Mouse (Mus musculus): ENCODE data around the gene Asb17.
"Not testable (repeated sequence)": the region's sequence is repeated elsewhere in the genome, so short reads cannot be mapped to it uniquely, and the experiment has no call there.

Asb17 gene

GRCm38 (mm10) chr3:153858350-153859001 is 14.5 kb downstream of the Asb17 start:
- POLR2A ChIA-PET: interaction anchor here in 1 of 4 experiments (0.6 kb wide), 1 partner anchor 67 kb away, joined by 3 read pairs; no protein-coding TSS in a partner anchor
- CTCF ChIA-PET: interaction anchor here in 1 of 4 experiments (1.3 kb wide), 1 partner anchor 23 kb away, joined by 3 read pairs; no protein-coding TSS in a partner anchor

DNA sequence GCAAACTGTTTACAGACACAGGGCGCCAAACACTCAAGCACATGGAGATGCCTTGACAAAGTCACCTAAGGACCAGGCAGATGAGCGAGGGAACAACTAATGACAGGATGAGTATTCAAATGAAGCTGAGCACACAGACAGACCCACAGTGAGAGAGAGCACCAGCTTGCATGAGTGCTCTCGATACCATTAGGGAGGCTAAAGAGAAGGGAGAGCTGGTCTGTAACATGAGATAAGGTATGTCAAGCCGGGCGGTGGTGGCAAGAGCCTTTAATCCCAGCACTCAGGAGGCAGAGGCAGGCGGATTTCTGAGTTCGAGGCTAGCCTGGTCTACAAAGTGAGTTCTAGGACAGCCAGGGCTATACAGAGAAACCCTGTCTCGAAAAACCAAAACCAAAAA is 16.4 kb downstream of the Asb17 start:
- POLR2A ChIA-PET: interaction anchor here in 1 of 4 experiments (0.6 kb wide), 2 partner anchors 51 to 77 kb away, joined by 4 to 8 read pairs; no protein-coding TSS in a partner anchor
- CTCF ChIA-PET: not testable (repeated sequence)

GRCm38 (mm10) chr3:153863816-153864215 is 19.8 kb downstream of the Asb17 start:
- CTCF ChIA-PET: no interaction called here
- POLR2A ChIA-PET: interaction anchor here in 1 of 4 experiments (0.6 kb wide), 1 partner anchor 13 kb away, joined by 3 read pairs; no protein-coding TSS in a partner anchor

GRCm38 (mm10) chr3:153864636-153865429 is 20.8 kb downstream of the Asb17 start:
- POLR2A ChIA-PET: interaction anchor here in 1 of 4 experiments (0.6 kb wide), 1 partner anchor 14 kb away, joined by 3 read pairs; no protein-coding TSS in a partner anchor
- CTCF ChIA-PET: no interaction called here

GRCm38 (mm10) chr3:153867149-153868136 is 23.4 kb downstream of the Asb17 start:
- CTCF ChIA-PET: interaction anchor here in 3 of 4 experiments (0.5 to 1.3 kb wide), 3 partner anchors 32 to 70 kb away, joined by 3 to 4 read pairs (median 3); no protein-coding TSS in a partner anchor
- POLR2A ChIA-PET: interaction anchor here in 1 of 4 experiments (0.5 to 1.4 kb wide), 2 partner anchors 41 to 59 kb away, joined by 3 to 4 read pairs; no protein-coding TSS in a partner anchor

GRCm38 (mm10) chr3:153871396-153871795 is 27.4 kb downstream of the Asb17 start:
- POLR2A ChIA-PET: no interaction called here
- CTCF ChIA-PET: no interaction called here

DNA sequence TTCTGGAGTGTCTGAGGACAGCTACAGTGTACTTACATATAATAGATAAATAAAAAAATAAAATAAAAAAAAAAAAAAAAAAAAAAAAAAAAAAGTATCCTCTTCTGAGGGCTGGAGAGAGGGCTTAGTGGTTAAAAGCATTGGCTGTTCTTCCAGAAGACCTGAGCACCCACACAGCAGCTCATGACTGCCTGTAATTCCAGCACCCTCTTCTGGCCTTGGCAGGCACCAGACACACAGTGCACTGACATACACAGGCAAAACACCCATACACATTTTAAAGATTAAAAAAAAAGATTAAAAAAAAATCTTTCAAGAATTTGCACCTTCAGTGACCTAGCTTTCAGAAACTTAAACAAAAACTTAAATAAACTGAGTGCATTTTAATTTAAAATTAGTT is 42.3 kb downstream of the Asb17 start:
- ChIA-PET CTCF (interaction anchor here in 2 of 4 experiments (0.7 to 1.0 kb wide), 2 partner anchors 55 to 169 kb away, joined by 3 read pairs; no protein-coding TSS in a partner anchor), POLR2A (interaction anchor here in 2 of 4 experiments (0.7 to 2.5 kb wide), 4 partner anchors 23 to 41 kb away, joined by 3 to 10 read pairs (median 4); partner anchors contain the start of gene Rabggtb (in 1 of the 2))

DNA sequence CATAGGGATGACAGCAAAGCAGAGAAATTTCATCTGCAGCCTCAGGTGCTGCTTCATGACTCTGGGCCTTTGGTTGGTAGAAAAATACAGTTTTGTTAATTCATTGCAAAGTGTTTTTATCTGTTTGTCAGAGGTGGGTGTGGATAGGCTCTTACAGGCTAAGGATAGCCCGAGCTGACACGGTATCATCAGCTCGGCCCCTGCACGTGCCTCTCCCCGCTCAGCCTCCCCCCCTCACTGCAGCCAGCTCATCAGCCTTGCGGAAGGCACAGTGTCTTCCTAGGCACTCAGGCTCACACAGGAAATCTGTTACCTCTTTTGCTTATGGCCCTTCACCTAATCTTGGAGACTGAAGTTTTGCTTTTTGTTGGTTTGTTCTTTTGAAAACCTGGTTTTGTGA is 44.1 kb downstream of the Asb17 start:
- CTCF ChIA-PET: no interaction called here
- POLR2A ChIA-PET: no interaction called here

DNA sequence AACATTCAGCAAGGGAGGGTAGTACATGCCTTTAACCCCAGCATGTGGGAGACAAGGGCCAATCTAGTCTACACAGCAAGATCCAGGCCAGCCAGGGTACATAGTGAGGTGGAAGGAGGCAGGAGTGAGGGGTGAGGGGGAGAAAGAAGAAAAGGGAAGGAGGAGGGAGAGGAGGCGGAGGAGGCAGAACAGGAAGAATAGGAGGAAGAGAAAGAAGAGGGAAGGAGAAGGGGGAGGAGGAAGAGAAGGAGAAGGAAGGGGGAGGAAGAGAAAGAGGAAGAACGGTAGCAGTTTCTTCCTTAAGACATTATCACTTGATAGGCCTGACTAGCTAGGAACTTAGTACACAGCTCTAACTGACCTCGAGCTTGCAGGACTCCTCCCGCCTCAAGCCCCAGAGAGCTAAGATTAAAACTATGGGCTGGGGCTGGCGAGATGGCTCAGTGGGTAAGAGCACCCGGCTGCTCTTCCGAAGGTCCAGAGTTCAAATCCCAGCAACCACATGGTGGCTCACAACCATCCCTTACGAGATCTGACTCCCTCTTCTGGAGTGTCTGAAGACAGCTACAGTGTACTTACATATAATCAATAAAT is 45.3 kb downstream of the Asb17 start:
- CTCF ChIA-PET: no interaction called here
- POLR2A ChIA-PET: no interaction called here

DNA sequence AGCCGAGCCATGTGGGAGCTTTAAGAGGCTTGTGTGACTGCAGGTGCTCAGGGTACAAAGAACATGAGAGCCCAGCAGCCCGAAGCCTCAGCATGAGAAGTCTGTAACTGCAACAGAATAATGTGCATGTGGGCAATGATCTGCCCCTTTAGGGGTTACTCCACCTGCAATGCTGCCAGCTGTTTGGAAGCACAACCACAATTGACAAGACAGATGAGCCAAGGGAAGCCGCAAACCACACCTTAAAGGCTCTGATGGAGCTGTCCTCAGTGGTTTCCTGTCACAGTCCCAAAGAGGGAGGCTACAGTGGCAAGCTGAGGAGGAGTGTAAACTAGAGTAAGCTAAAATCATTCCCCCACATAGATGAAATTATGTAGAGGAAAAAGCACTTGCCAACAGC is 51.4 kb downstream of the Asb17 start:
- CTCF ChIA-PET: interaction anchor here in 2 of 4 experiments (1.0 to 2.3 kb wide), 2 partner anchors 9 kb away, joined by 3 to 6 read pairs; no protein-coding TSS in a partner anchor
- POLR2A ChIA-PET: interaction anchor here (0.6 to 4.8 kb wide), 13 partner anchors 9 to 529 kb away, joined by 3 to 54 read pairs (median 4); partner anchors contain the start of genes Msh4 (in 2 of the 4), Rabggtb (in 2 of the 4) and Acadm (in 1 of the 4)

DNA sequence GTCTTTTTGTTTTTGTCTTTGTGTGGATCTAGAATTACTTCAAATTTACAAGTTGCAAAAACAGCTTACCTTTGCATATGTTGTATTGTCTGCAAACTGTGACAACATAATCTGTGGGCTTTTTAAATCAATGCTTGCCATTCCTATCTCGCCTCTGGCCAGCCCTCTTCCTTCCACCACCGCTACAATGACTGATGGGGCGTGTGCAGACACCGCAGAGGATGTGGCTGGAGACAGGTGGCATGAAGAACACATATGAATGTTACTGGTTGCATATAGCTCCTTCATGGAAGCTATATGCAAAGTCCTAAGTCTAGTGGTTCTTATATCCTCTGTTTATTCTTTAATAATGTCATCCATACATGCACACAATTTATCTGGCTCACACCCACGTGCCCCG is 53.2 kb downstream of the Asb17 start:
- ChIA-PET POLR2A (interaction anchor here in 3 of 4 experiments (0.6 to 4.8 kb wide), 5 partner anchors 9 to 807 kb away, joined by 3 to 54 read pairs (median 3); partner anchors contain the start of genes Rabggtb (in 3 of the 3) and Msh4 (in 1 of the 3)), CTCF (no interaction called here)

DNA sequence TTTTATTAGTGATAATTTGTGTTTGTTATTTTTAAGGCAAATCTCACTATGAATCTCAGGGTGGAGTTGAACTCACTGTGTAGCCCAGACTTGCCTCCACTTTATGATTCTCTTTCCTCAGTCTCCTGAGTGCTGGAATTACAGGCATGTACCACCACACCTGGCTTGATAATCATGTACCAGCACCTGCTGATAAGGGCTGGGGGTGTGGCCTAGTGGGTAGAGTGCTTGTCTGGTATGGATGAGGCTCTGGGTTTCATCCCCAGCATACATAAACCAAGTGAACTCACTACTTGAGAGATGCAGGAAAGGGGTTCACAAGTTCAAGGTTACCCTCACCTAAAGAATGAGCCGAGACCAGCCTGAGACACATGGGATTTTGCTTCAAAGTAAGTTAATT is 57.9 kb downstream of the Asb17 start:
- POLR2A ChIA-PET: interaction anchor here in 2 of 4 experiments (1.4 to 22.6 kb wide), 3 partner anchors 8 to 29 kb away, joined by 6 to 945 read pairs (median 9); partner anchors contain the start of genes Rabggtb (in 2 of the 2) and Acadm (in 1 of the 2)
- CTCF ChIA-PET: no interaction called here

GRCm38 (mm10) chr3:153902595-153902994 is 58.6 kb downstream of the Asb17 start:
- ChIA-PET POLR2A (interaction anchor here in 2 of 4 experiments (0.9 to 22.6 kb wide), 3 partner anchors 10 to 45 kb away, joined by 3 to 945 read pairs (median 6); partner anchors contain the start of genes Rabggtb (in 2 of the 2) and Acadm (in 1 of the 2)), CTCF (no interaction called here)

- POLR2A ChIA-PET: interaction anchor here (0.5 to 22.6 kb wide), 19 partner anchors 8 to 691 kb away, joined by 3 to 945 read pairs (median 5); partner anchors contain the start of genes Rabggtb (in 3 of the 4) and Acadm (in 2 of the 4)
- CTCF ChIA-PET: interaction anchor here (0.6 to 1.8 kb wide), 18 partner anchors 8 to 779 kb away, joined by 3 to 8 read pairs (median 4); partner anchors contain the start of genes Rabggtb (in 4 of the 4) and Acadm (in 1 of the 4)
Observed at GRCm38 (mm10) chr3:153904586-153904985, 60.6 kb downstream of the Asb17 start.
